In the genomic region with DNA sequence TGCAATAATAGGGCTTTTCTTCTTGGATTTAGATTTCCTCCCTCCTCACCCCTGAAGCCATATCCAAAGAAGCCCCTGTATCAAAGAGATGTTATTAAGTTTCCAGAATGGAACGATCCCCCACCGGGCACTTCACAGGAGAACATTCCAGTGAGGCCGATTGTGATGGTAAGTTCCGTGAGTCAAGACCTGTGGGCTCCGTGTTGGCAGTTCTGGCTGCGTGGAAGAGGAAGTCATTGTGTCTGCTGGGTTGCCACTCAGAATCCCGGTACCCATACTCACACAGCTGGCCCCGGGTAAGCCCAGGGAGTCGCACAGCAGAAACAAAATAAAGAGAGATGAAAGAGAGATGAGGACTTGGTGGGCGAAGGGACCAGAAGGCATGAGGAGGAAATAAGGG, we compare ENCODE assay signal across 22 mouse cellular contexts. TPM values are rescaled to one million over a fixed set of nuclear protein-coding genes. Genes with fewer than 3 reads are reported as not detected.
A peak's percentile ranks its signal among the peaks of the same experiment; 100 is the strongest.
DNase-seq lines count a peak whose midpoint lies in the region; ATAC-seq lines count a peak whose summit lies in the region.
"Had no signal": no experiment of that assay in that cellular context is flagged by ENCODE, and none has a peak within 500 bp of the region (broad histone marks: within the 10 kb centered on the region; RNA-seq: fewer than 3 reads in every experiment).

No protein-coding gene starts in this region.

- no peak overlapping the region for H3K4me3 ChIP-seq in midbrain, embryonic 10.5 days
- no peak overlapping the region for H3K4me3 ChIP-seq in midbrain, embryonic 15.5 days
- H3K4me3 ChIP-seq: embryonic facial prominence, embryonic 15.5 days; erythroblast, embryonic 14.5 days; forebrain, embryonic 10.5 days; forebrain, embryonic 15.5 days; heart, adult 2 months; heart, embryonic 13.5 days had no signal

- DNase-seq in heart, adult 11 months, result peak; percentile 49
- no peak for DNase-seq in heart, adult 8-10 months (ENCODE audit: low spot score)
- DNase-seq in midbrain, embryonic 10.5 days (ENCODE audit: low spot score), result peak; percentile 16
- peak; percentile 40 for DNase-seq in Muller cell, postnatal 12 days (ENCODE audit: inconsistent ontology term)
- peak; percentile 25 for DNase-seq in mesoderm, embryonic 11.5 days (ENCODE audit: low read depth, low spot score)
- DNase-seq in embryo, embryonic 10.5 days (ENCODE audit: low spot score), result no peak
- DNase-seq: adrenal gland, adult 2 months; adrenal gland, postnatal 25 days; cerebellum, adult 2 months; cerebellum, postnatal 10 days; embryo, embryonic 11 days; gastrocnemius, postnatal 10 days; heart, adult 2 months; heart, postnatal 36 days had no signal

- peaks cover 14% of the 10 kb centered on the region for H3K4me1 ChIP-seq in midbrain, embryonic 10.5 days
- H3K4me1 ChIP-seq in midbrain, embryonic 15.5 days, result no peaks in the 10 kb centered on the region
- H3K4me1 ChIP-seq: embryonic facial prominence, embryonic 15.5 days; forebrain, embryonic 15.5 days; heart, embryonic 13.5 days had no signal

- H3K9ac ChIP-seq in midbrain, embryonic 15.5 days, result no peak overlapping the region
- H3K9ac ChIP-seq: embryonic facial prominence, embryonic 15.5 days; forebrain, embryonic 15.5 days; heart, embryonic 13.5 days; hindbrain, embryonic 14.5 days had no signal

- 46% methylated on average over 10 of the region's 10 CpGs for WGBS in midbrain, embryonic 10.5 days
- 25% methylated on average over 10 of the region's 10 CpGs for WGBS in midbrain, embryonic 15.5 days

- H3K9me3 ChIP-seq in midbrain, embryonic 10.5 days (replicated peaks), result no peaks in the 10 kb centered on the region
- H3K9me3 ChIP-seq in midbrain, embryonic 15.5 days, result no peaks in the 10 kb centered on the region
- H3K9me3 ChIP-seq: embryonic facial prominence, embryonic 15.5 days; forebrain, embryonic 10.5 days; forebrain, embryonic 15.5 days; heart, embryonic 13.5 days had no signal

- no peaks in the 10 kb centered on the region for H3K27me3 ChIP-seq in midbrain, embryonic 10.5 days (ENCODE audit: low read depth, poor library complexity, severe bottlenecking)
- no peaks in the 10 kb centered on the region for H3K27me3 ChIP-seq in midbrain, embryonic 15.5 days (replicated peaks)
- H3K27me3 ChIP-seq: embryonic facial prominence, embryonic 15.5 days; forebrain, embryonic 15.5 days; heart, embryonic 13.5 days; Patski had no signal

- no peaks in the 10 kb centered on the region for H3K36me3 ChIP-seq in midbrain, embryonic 10.5 days
- H3K36me3 ChIP-seq in midbrain, embryonic 15.5 days (replicated peaks), result no peaks in the 10 kb centered on the region
- H3K36me3 ChIP-seq: embryonic facial prominence, embryonic 15.5 days; forebrain, embryonic 10.5 days; forebrain, embryonic 15.5 days; heart, embryonic 13.5 days had no signal

- H3K4me2 ChIP-seq in midbrain, embryonic 15.5 days, result no peak overlapping the region
- H3K4me2 ChIP-seq: embryonic facial prominence, embryonic 15.5 days; forebrain, embryonic 15.5 days; heart, embryonic 13.5 days; hindbrain, embryonic 14.5 days had no signal

- no peak for ATAC-seq in midbrain, embryonic 15.5 days (replicated peaks)
- ATAC-seq: forebrain, embryonic 15.5 days; Patski had no signal

- H3K27ac ChIP-seq in midbrain, embryonic 10.5 days (replicated peaks), result no peak overlapping the region
- H3K27ac ChIP-seq in midbrain, embryonic 15.5 days, result no peak overlapping the region
- H3K27ac ChIP-seq: embryonic facial prominence, embryonic 15.5 days; forebrain, embryonic 10.5 days; forebrain, embryonic 15.5 days; heart, adult 2 months; heart, embryonic 13.5 days; hindbrain, embryonic 14.5 days had no signal

RNA-seq across cellular contexts. Expression of a gene that starts 41.2 kb away (rescaled TPM):
- total RNA-seq in heart, adult 8-10 months (2022), result under 1 TPM in 3 of 4 experiments, not detected in 1; 0.16 to 0.56 (median 0.43) TPM
- polyA plus RNA-seq in midbrain, embryonic 10.5 days (2016; fragmentation: Nextera tagmentation; extraction: Ambion mirVana), result 18.8 and 18.9 TPM in 2 replicates
- polyA plus RNA-seq in midbrain, embryonic 15.5 days (2015; fragmentation: Nextera tagmentation; extraction: Ambion mirVana), result 1.8 and 2.4 TPM in 2 replicates

Comparison
In these comparisons a context has a peak if more than half of its experiments do, and no peak if none do; other contexts are left out.
1. DNase-seq: peak in heart, adult 11 months (single experiment), midbrain, embryonic 10.5 days (single experiment), Muller cell, postnatal 12 days (single experiment) and mesoderm, embryonic 11.5 days (single experiment); none in heart, adult 8-10 months (single experiment) and embryo, embryonic 10.5 days (single experiment).